Mouse (Mus musculus) forebrain, postnatal 0 days (tissue): ENCODE data around the gene Pdgfra. TPM values are rescaled to one million over a fixed set of nuclear protein-coding genes. Genes with fewer than 3 reads are reported as not detected.

Source experiments
- ATAC-seq: fragments of 200-750 bp; cut with Nextera tagmentation; 2 replicates; pipeline ENCODE4 v1.8.0; 2017; ENCODE audit warnings: mild to moderate bottlenecking, moderate library complexity
- DNase-seq: peaks from one replicate; pipeline ENCODE4 v3.0.0-alpha.2; 2015
- H3K27ac ChIP-seq: fragments of 300-500 bp; sonication (generic); 2 replicates; pipeline ENCODE4 v1.5.1; 2014; ENCODE audit warnings: low read depth, mild to moderate bottlenecking, antibody characterized with exemption, low read length, moderate library complexity, mixed read lengths
- H3K27me3 ChIP-seq: fragments of 300-500 bp; sonication (generic); 2 replicates; pipeline ENCODE4 v1.6.1; 2014; ENCODE audit warnings: mild to moderate bottlenecking, low read length, mixed read lengths; ENCODE audit not compliant: insufficient read depth
- H3K36me3 ChIP-seq: fragments of 300-500 bp; sonication (generic); 2 replicates; pipeline ENCODE4 v1.6.1; 2014; ENCODE audit warnings: mild to moderate bottlenecking, moderate library complexity; ENCODE audit not compliant: insufficient read depth
- H3K4me1 ChIP-seq: fragments of 300-500 bp; sonication (generic); 2 replicates; pipeline ENCODE4 v1.6.1; 2014; ENCODE audit warnings: antibody characterized with exemption; ENCODE audit not compliant: insufficient read depth
- H3K4me2 ChIP-seq: fragments of 300-500 bp; sonication (generic); 2 replicates; pipeline ENCODE4 v1.6.1; 2014; ENCODE audit warnings: low read depth, mild to moderate bottlenecking, moderate library complexity
- H3K4me3 ChIP-seq: fragments of 300-500 bp; sonication (generic); 2 replicates; pipeline ENCODE4 v1.5.1; 2014; ENCODE audit warnings: low read depth, low read length, mixed read lengths
- H3K9ac ChIP-seq: fragments of 300-500 bp; sonication (generic); 2 replicates; pipeline ENCODE4 v1.6.1; 2014; ENCODE audit warnings: mild to moderate bottlenecking
- H3K9me3 ChIP-seq: fragments of 300-500 bp; sonication (generic); 2 replicates; pipeline ENCODE4 v1.6.1; 2016; ENCODE audit warnings: low read length
- CTCF ChIP-seq: sonication (generic); IDR thresholded peaks from 2 replicates; pipeline ENCODE4 v1.5.1; 2016; ENCODE audit warnings: antibody characterized with exemption, control low read depth, low read depth
- WGBS: fragments of 180-500 bp; shearing (Covaris S2); extraction: QIAGEN DNeasy Blood & Tissue Kit; methylation state at CpG from one replicate; pipeline ENCODE4 v1.1.7; 2014; 5-methylcytosine and 5-hydroxymethylcytosine counted together
- polyA plus RNA-seq: library from polyadenylated mRNA; unstranded; fragments of >200 nt; fragmentation: Nextera tagmentation; extraction: Ambion mirVana; gene quantifications from 2 replicates; pipeline ENCODE4 v1.2.1, GENCODE M21; 2015
- total RNA-seq: library from RNA; depleted of rRNA; stranded (reverse); fragments of >200 nt; gene quantifications from 2 replicates; pipeline ENCODE4 v1.2.3, GENCODE M21; 2014

Pdgfra gene
- total and polyA plus RNA-seq, 2 experiments from 2014 or later, result 14.0 to 49.9 TPM

DNA sequence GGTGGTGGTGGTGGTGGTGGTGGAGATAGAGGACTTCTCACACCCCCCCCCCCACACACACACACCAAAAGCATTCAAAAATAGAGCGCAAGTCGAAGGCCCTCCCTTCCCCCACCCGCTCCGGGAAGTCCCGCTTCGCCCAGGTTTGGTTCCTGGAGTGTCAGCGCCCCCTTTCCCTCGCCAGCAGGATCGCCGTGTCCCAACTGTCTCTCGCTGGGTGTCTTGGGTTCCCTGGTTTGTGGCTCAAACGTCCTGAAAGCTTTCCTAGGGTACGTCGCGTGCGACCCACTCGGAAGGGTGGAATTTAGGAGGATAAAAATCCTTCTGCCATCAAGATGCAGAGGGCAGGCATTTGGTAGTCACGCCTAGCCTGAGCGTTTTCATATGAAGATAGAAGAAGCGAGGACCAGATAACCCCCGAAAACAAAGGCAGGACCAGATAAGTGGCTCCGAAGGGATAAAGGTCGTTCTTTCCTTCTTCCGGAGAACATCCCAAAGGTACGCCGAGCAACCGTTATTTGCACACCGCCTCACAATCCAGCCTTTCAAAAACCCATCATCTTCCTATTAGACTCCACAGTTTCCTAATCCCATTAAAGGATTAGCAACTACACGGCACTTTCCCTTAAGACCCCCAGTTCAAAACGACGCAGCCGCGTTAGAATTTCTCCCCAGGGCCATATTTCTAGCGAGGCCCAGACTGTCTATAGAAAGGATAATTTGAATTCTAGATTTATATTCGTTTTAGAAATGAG lies 769 bp upstream of the Pdgfra start:
- Histone ChIP-seq H3K27me3 (peaks cover 80% of the 10 kb centered on the region), H3K27ac (no peak overlapping the region), H3K9me3 (no peaks in the 10 kb centered on the region), H3K4me2 (0 out of 2 replicates have a peak overlapping the region, but pooled peaks have one; percentile 19), H3K4me3 (peak overlapping the region; percentile 19), H3K9ac (0 out of 2 replicates have a peak overlapping the region, but pooled peaks have one; percentile 18), H3K36me3 (no peaks in the 10 kb centered on the region), H3K4me1 (peaks cover 15% of the 10 kb centered on the region)
- TF ChIP-seq CTCF, result peak; percentile 80
- DNase-seq, result peak; percentile 81
- 1% methylated on average over 35 of the region's 35 CpGs for WGBS
- ATAC-seq, result peak; percentile 58

GRCm38 (mm10) chr5:75152791-75153625 lies 916 bp downstream of the Pdgfra start:
- no peak for TF ChIP-seq CTCF
- Histone ChIP-seq H3K9ac (peak overlapping the region; percentile 15; the same call in 1 of the 2 replicates), H3K9me3 (no peaks in the 10 kb centered on the region), H3K4me1 (peaks cover 20% of the 10 kb centered on the region), H3K4me3 (peak overlapping the region; percentile 25), H3K4me2 (peak overlapping the region; percentile 35), H3K27ac (no peak overlapping the region; the same call in 1 of the 2 replicates), H3K36me3 (no peaks in the 10 kb centered on the region), H3K27me3 (peaks cover 68% of the 10 kb centered on the region)
- under 1% methylated on average over 66 of the region's 72 CpGs for WGBS
- DNase-seq (peak; percentile 43), ATAC-seq (no peak)

DNA sequence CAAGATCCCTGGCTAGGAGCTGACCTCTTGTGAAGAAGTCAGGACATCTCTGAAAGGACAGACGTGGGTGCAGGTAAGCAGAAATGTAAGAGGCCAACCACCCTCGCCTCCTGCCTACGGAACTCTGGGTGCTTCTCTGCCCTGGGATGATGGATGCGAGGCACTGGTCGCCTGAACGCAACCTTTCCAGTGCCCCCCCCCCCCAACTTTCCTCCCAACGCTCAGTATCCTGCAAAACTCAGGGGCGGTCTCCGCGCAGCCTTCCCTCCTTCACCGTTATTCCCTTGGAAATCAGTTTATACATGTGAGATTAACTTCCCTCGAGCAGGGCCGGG lies 1.5 kb downstream of the Pdgfra start:
- Histone ChIP-seq H3K4me3 (peak overlapping the region; percentile 25), H3K36me3 (no peaks in the 10 kb centered on the region), H3K4me2 (peak overlapping the region; percentile 35), H3K9me3 (no peaks in the 10 kb centered on the region), H3K27me3 (peaks cover 62% of the 10 kb centered on the region), H3K4me1 (peaks cover 20% of the 10 kb centered on the region), H3K9ac (no peak overlapping the region), H3K27ac (no peak overlapping the region)
- 5% methylated on average over 13 of the region's 13 CpGs for WGBS
- no peak for TF ChIP-seq CTCF
- ATAC-seq (no peak), DNase-seq (no peak)

DNA sequence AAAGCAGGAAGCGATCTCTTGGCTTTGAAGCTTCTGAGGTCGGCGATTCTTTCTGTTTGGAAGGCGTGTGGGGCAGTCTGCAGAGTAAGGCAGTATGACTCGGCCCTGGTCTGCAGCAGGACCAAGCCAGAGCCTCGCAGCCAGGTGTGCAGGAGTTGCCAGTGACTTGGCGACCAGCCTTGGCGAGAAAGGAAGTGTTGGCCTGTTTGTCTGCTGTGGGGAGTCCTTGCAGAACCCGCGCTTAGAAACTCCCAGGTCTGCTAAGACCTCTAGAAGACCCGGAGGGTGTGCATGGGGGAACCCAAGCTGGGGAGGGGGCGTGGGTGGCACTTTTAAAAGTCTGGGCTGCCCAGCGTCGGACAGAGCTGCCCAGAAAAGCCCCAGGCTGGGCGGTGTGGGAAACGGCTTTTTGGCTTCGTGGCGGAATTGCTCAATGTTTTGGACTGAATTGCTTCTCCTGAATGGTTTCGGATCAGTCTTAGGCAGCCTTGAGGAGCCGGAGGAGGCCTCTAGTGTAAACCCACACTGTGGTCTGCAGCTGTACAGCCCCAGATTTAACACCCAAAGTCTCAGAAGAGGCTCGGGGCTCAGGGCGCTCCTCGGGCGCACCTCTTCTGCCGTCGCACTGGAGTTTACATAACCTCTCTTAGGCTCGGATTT lies 2.0 kb downstream of the Pdgfra start:
- 0 out of 2 replicates have a peak overlapping the region, but pooled peaks have one; percentile 31 for H3K9ac ChIP-seq
- 2% methylated on average over 27 of the region's 27 CpGs for WGBS
- peaks cover 20% of the 10 kb centered on the region for H3K4me1 ChIP-seq
- no peak for ATAC-seq
- H3K4me3 ChIP-seq, result peak overlapping the region; percentile 25
- H3K27me3 ChIP-seq, result peaks cover 57% of the 10 kb centered on the region
- no peak overlapping the region; the same call in none of the 2 replicates for H3K27ac ChIP-seq
- peak overlapping the region; percentile 35 for H3K4me2 ChIP-seq
- H3K9me3 ChIP-seq, result no peaks in the 10 kb centered on the region
- DNase-seq, result no peak
- no peak for TF ChIP-seq CTCF
- no peaks in the 10 kb centered on the region for H3K36me3 ChIP-seq

GRCm38 (mm10) chr5:75154621-75155235 lies 2.6 kb downstream of the Pdgfra start:
- Histone ChIP-seq H3K27me3 (peaks cover 50% of the 10 kb centered on the region), H3K4me2 (peak overlapping the region; percentile 35), H3K4me3 (peak overlapping the region; percentile 25), H3K9me3 (no peaks in the 10 kb centered on the region), H3K27ac (peak overlapping the region; percentile 2; the same call in 1 of the 2 replicates), H3K4me1 (peaks cover 20% of the 10 kb centered on the region), H3K9ac (0 out of 2 replicates have a peak overlapping the region, but pooled peaks have one; percentile 31), H3K36me3 (no peaks in the 10 kb centered on the region)
- WGBS, result under 1% methylated on average over 21 of the region's 21 CpGs
- no peak for DNase-seq
- no peak for ATAC-seq
- TF ChIP-seq CTCF, result no peak

- H3K27ac ChIP-seq, result no peak overlapping the region
- WGBS, result 5% methylated on average over 7 of the region's 9 CpGs
- peaks cover 20% of the 10 kb centered on the region for H3K4me1 ChIP-seq
- H3K36me3 ChIP-seq, result no peaks in the 10 kb centered on the region
- H3K4me3 ChIP-seq, result peak overlapping the region; percentile 39
- no peak for TF ChIP-seq CTCF
- no peak overlapping the region for H3K9ac ChIP-seq
- peak overlapping the region; percentile 86 for H3K4me2 ChIP-seq
- no peak for ATAC-seq
- H3K9me3 ChIP-seq, result no peaks in the 10 kb centered on the region
- H3K27me3 ChIP-seq, result peaks cover 45% of the 10 kb centered on the region
- no peak for DNase-seq
These were observed 3.2 kb downstream of the Pdgfra start for GRCm38 (mm10) chr5:75155281-75155680.
